Comparison of ENCODE assay signal across 19 mouse cellular contexts in the genomic region with DNA sequence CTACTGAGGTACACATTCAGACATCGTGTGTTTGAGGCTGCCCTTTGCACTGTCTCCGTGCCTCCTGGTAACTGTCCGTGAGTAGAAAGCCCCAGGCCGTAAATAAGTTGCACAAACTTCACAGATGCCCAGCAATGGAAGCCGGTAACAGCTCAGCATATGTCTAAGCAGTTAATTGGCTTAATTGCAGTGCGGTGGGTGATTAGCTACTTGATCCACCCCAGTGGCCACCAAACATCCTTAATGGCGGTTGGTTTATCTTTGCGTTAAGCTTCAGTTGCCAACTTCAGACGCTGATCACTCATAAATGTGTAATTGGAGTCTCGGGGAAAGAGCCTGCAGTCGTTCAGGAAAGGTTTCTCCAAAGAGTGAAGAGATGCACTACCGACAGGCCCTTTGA.
"Had no signal": no experiment of that assay in that cellular context is flagged by ENCODE, and none has a peak within 500 bp of the region (broad histone marks: within the 10 kb centered on the region; RNA-seq: fewer than 3 reads in every experiment).

No protein-coding gene starts in this region.

- ATAC-seq: liver, postnatal 0 days; lung, postnatal 0 days; midbrain, embryonic 13.5 days; midbrain, embryonic 15.5 days had no signal

- H3K27ac ChIP-seq: liver, embryonic 15.5 days; lung, embryonic 15.5 days; macrophage; midbrain, embryonic 13.5 days; midbrain, embryonic 15.5 days; neural tube, embryonic 12.5 days; stomach, embryonic 15.5 days; stomach, postnatal 0 days had no signal

- H3K4me1 ChIP-seq: liver, embryonic 15.5 days; megakaryocyte, embryonic 14.5 days; neural tube, embryonic 12.5 days had no signal

- H3K27me3 ChIP-seq: liver, embryonic 15.5 days; lung, embryonic 15.5 days; megakaryocyte, embryonic 14.5 days; midbrain, embryonic 15.5 days; stomach, embryonic 15.5 days had no signal

- DNase-seq: liver, postnatal 0 days; lung, adult 2 months; lung, postnatal 14 days; lung, postnatal 36 days; right cerebral cortex, postnatal 14 days; thymus, adult 2 months; thymus, postnatal 25 days; thymus, postnatal 4 days had no signal

- H3K9ac ChIP-seq: liver, embryonic 15.5 days; liver, postnatal 0 days; lung, embryonic 15.5 days; midbrain, embryonic 13.5 days; midbrain, embryonic 15.5 days; neural tube, embryonic 12.5 days; stomach, embryonic 15.5 days had no signal

- H3K36me3 ChIP-seq: liver, embryonic 15.5 days; midbrain, embryonic 13.5 days; midbrain, embryonic 15.5 days; stomach, embryonic 15.5 days had no signal

- H3K4me3 ChIP-seq: liver, embryonic 15.5 days; lung, embryonic 15.5 days; megakaryocyte, embryonic 14.5 days; midbrain, embryonic 13.5 days; midbrain, embryonic 15.5 days; neural tube, embryonic 12.5 days; stomach, embryonic 15.5 days had no signal

- H3K4me2 ChIP-seq: liver, embryonic 15.5 days; lung, embryonic 15.5 days; midbrain, embryonic 11.5 days; midbrain, embryonic 13.5 days; midbrain, embryonic 15.5 days; neural tube, embryonic 12.5 days; stomach, embryonic 15.5 days had no signal
